Mouse (Mus musculus): ENCODE measurements around the gene Taf9. TPM values are rescaled to one million over a fixed set of nuclear protein-coding genes. Genes with fewer than 3 reads are reported as not detected.

The Taf9 gene
- polyA plus RNA-seq (2017; shearing (Covaris generic)) = 10 to 100 TPM in 1 of 3 experiments, 1 to 10 TPM in 2; 3.3 to 21.7 (median 9.0) TPM

GRCm38 (mm10) chr13:100651439-100652186, at the start of gene Taf9:
TSS of gene Taf9 (plus strand) at chr13:100651579.
- ATAC-seq = no peak

GRCm38 (mm10) chr13:100602239-100602902, 49.0 kb upstream of the Taf9 start:
- no peak for ATAC-seq

- no peak for ATAC-seq
Observed at GRCm38 (mm10) chr13:100603031-100603737, 48.2 kb upstream of the Taf9 start.

- ATAC-seq = no peak
Observed at GRCm38 (mm10) chr13:100603738-100604095, 47.7 kb upstream of the Taf9 start.

GRCm38 (mm10) chr13:100605845-100606244, 45.5 kb upstream of the Taf9 start:
- no peak for ATAC-seq

GRCm38 (mm10) chr13:100607756-100608155, 43.6 kb upstream of the Taf9 start:
- ATAC-seq = no peak

- ATAC-seq = no peak
Observed at GRCm38 (mm10) chr13:100611266-100611665, 40.1 kb upstream of the Taf9 start.

- ATAC-seq = no peak
Observed at GRCm38 (mm10) chr13:100612251-100612650, 39.1 kb upstream of the Taf9 start.

- no peak for ATAC-seq
Observed at GRCm38 (mm10) chr13:100612903-100613302, 38.5 kb upstream of the Taf9 start.

GRCm38 (mm10) chr13:100616181-100617087, 34.9 kb upstream of the Taf9 start, which contains the start of gene Marveld2:
TSS of gene Marveld2 (minus strand) at chr13:100616971.
- ATAC-seq = peak; percentile 74

GRCm38 (mm10) chr13:100617583-100617982, 33.8 kb upstream of the Taf9 start:
- no peak for ATAC-seq

GRCm38 (mm10) chr13:100622241-100622640, 29.1 kb upstream of the Taf9 start:
- no peak for ATAC-seq

GRCm38 (mm10) chr13:100634106-100634691, 17.2 kb upstream of the Taf9 start:
- no peak for ATAC-seq

- no peak for ATAC-seq
Observed at GRCm38 (mm10) chr13:100642471-100643209, 8.7 kb upstream of the Taf9 start.

- ATAC-seq = no peak
Observed at GRCm38 (mm10) chr13:100648223-100648622, 3.2 kb upstream of the Taf9 start.

GRCm38 (mm10) chr13:100650550-100651438, 585 bp upstream of the Taf9 start, which contains the start of the genes Ak6 and Rad17:
TSS of gene Ak6 (plus strand) at chr13:100650979.
TSS of gene Rad17 (minus strand) at chr13:100651051.
- peak; percentile 86 for ATAC-seq

- ATAC-seq = no peak
Observed at GRCm38 (mm10) chr13:100658091-100658490, 6.7 kb downstream of the Taf9 start.

- ATAC-seq = peak; percentile 77
Observed at GRCm38 (mm10) chr13:100659864-100660456, 8.6 kb downstream of the Taf9 start.

- ATAC-seq = peak; percentile 73
Observed at GRCm38 (mm10) chr13:100669291-100670022, 18.1 kb downstream of the Taf9 start, which contains the start of gene Ccdc125. TSS of gene Ccdc125 (plus strand) at chr13:100669717.
